Mouse (Mus musculus) monocyte, adult 2 months (primary cell): ENCODE measurements around the gene Vmn1r12.
"Not testable (repeated sequence)": the region's sequence is repeated elsewhere in the genome, so short reads cannot be mapped to it uniquely, and the experiment has no call there.

Experiments
- DNase-seq, 2 experiments: peaks; one replicate each; pipeline ENCODE4 v3.0.0; 2022; ENCODE audit warnings: low spot score in 2 of 2, low read depth in 1 of 2

Vmn1r12 gene

DNA sequence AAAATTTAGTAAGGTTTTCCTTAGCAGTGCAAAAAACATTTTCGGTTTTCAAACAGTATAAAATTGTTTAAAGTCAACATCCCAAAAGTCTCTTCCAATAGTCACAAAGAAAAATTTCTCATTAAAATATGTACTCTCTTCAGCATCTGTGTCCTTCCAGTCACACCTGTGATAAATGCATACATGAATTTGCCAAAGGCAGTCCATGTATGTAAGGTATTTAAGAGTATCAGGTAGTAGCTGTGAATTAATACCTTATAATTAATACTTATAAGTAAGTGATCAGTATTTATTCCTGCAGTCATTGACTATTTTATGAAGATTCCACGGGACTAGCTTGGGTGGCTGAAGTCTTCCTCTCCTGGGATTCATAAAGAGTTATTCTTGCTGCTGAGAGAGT lies at the start of gene Vmn1r12:
Gene Vmn1r12 (plus strand): TSS at position 301 of the 400 bp plus-strand sequence.
- no peak for DNase-seq

GRCm38 (mm10) chr6:57109154-57109553 lies 47.6 kb upstream of the Vmn1r12 start, which contains the start of gene Vmn1r10:
Vmn1r10 (plus strand) TSS chr6:57109454.
- DNase-seq = no peak

GRCm38 (mm10) chr6:57133155-57133554 lies 23.6 kb upstream of the Vmn1r12 start, which contains the start of gene Vmn1r11:
Vmn1r11 (plus strand) TSS chr6:57133455.
- DNase-seq = no peak

GRCm38 (mm10) chr6:57190016-57190415 lies 33.3 kb downstream of the Vmn1r12 start:
- DNase-seq = not testable (repeated sequence)

DNA sequence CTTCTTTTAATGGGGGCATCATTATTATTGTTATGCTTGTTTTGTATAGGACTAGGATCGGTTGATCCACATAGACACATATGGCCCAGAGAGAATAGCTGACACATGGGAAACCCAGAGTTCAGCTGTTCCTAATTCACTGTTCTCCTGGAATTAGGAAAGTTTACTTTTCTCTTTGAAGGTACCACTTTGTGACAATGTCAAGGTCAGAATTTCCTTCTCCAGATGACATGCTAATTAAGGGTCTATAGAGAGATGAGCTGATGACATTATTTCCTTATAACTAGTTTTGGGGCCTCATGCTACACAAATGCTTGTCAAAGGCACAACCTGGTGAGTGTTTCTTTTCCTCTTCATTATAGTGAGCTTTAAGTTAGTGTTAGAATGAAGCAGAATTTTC lies 46.3 kb downstream of the Vmn1r12 start, which contains the start of gene Vmn1r13:
Gene Vmn1r13 (plus strand): TSS at position 301 of the 400 bp plus-strand sequence.
- not testable (repeated sequence) for DNase-seq
